Mouse (Mus musculus): ENCODE measurements at regions not wholly inside any gene's neighbourhood (a gene's known extent, or its start where the extent isn't known, plus 50 kb on each side); places are given as distances from the start of the nearest gene placed in this dataset.

DNA sequence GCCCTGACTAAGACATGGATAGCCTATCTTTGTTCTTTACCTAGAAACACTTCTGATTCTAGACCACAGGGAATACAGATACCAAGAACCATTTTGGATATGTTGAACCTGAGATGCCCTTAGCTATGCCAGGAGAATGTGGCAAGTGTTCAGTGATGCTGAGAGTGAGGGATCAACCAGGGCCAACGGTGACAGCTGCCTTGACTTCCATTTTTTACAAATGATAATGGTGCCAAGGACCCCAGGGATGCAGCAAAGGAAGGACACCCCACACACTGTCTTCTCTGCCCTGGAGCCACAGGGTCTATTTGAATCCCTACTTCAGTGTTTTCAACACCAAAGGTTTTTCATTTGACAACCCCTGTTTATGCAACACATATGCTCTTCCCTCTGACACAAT is 174.4 kb downstream of the Gsdmc2 start:
- no peak for DNase-seq (ENCODE audit: low spot score in 2 of 2)

DNA sequence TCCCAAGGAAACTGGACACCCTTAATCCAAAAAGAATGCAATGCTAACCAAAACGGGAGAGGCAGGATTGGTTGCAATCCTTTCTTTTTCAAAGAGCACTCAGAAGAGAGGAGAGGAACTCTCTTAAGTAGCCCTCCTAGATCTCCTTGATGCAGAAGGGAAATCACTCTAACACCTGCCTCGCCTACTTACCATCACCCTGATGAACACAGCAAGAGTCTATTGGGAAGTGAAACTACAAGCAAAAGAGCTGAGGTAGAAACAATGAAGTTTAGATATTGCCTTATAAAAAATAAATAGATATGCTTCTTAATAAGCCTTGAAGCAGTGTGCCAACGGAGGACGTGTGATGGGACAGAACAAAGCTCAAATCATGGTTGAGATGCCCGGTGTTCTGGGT is 177.4 kb downstream of the Gsdmc2 start:
- DNase-seq (ENCODE audit: low spot score in 2 of 2): no peak

DNA sequence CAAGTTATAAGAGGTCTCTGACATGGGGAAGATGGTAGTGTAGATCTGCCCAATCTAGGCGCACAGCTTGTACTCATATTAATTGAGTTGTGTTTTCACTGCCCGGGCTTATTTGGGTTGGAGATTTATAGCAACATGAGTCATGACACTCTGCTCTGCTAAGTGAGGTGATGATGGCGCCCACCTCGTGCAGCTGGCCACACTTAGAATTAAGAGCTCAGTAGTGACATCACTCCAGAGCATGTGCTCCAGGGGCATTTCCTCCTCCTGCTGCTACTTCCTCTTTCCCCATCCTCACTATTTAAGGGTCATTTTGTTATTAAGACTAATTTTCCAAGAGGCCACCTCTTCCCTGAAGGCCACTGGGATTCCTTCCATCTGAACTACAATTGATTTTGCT is 179.5 kb downstream of the Gsdmc2 start:
- DNase-seq (ENCODE audit: low spot score in 2 of 2): no peak

DNA sequence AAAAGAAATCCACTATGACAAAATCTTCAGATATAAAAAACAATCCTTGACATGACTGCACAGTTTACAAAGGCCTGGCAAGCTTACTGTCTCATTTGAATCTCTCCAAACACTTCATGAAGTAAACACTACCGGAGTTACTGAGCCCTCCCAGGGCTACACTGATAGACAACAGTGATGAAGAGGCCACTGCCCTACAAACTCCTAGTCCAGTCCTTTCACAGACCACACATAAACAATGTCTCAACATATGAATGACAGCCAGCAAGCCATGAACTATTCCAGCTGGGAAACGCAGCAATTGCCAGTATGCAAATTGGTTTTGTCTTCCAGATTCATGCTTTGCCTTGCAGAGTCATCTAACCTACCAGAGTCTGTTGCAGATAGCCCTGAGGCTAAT is 180.1 kb downstream of the Gsdmc2 start:
- no peak for DNase-seq (ENCODE audit: low spot score in 2 of 2)

DNA sequence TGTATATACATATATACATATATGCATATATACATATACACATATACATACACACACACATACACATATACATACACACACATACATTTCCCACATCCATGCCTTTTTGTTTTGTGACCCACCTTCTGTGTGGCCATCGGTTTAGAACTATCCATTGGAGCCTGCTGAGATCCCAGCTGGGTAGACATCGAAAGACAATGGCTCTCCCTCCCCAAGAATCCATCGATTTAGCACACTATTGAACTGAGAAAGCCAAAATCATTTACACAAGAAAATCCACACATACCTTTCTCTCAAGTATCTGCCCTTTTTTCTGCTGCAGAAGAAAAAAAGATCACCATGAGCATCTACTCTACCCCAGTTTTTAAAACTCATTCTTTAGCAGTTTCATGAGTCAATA is 182.8 kb downstream of the Gsdmc2 start:
- no peak for DNase-seq (ENCODE audit: low spot score in 2 of 2)

DNA sequence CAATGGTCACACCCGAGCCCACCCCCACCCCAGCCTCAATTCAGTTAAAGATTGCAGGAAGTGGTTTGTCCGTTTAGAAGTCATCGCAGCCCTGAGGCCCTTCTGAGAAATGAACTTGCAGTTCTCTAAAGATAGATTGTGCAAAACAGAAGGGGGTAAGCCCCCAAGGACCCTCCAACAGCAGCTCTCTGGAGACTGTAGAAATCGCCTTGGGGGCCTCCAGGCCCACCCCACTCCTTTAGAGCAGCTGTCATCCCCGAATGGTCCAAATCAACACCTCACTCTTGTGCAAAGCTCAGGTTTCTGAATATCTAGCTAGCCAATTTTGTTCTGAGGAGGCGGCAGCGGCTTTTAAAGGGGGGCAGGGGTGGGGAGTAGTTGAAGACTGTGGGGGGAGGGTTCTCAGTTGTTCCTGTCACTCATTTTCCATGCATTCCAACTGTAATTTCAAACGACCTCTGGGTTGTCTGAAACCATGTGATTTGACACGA is 186.9 kb downstream of the Gsdmc2 start:
- no peak for DNase-seq (ENCODE audit: low spot score in 2 of 2)

DNA sequence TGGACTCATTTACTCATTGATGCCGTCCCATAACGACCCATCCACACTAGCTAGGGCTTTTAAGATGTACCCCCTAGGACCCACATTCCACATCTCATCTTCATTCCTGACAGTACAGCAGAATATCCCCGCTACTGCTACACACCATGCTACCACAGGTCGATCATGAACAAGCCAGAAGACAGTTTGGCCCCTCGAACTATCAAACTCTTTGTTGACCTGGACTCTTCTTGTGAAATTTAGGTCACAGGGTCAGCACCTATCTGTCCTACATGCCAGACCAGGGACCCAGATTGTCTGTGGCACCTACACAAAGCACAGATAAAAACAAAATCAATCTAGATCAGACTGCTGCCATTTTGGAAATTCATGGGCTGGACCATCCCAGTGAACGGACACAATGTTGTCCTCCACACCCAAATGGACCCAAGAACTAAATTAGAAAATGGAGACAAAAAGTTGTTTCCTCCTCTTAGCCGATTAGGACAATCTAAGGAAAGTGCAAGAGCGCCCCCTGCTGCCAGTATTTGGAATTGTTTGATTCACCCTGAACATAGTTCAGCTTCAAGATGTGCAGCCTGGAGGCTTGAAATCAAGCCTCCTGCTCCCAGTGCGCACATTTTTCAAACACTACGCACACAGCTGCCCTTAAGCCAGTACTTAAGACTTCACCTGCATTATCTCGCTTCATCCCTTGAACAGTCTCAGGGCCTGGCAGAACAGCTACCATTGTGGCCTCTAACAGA is 192.6 kb downstream of the Gsdmc2 start:
- peak; percentile 73 to 85 for DNase-seq (ENCODE audit: low spot score in 2 of 2)

DNA sequence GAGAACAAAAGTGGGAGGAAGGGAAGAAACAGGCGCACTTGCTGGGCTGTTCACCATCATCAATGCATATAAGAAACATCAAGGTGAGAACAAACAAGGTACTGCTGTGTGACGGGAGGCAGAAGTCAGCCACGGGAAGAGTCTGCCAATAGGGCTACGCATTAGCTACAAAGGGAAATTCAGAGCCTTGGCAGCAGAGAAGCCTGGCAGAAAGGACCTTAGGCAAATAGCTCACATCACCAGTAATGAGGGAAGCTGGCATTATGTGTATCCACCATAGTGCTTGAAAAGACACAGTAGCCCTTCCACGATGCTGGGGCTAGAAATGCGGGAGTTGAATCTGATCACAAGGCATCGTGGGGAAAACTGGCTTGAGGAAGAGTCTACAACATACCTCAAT is 193.9 kb downstream of the Gsdmc2 start:
- no peak for DNase-seq (ENCODE audit: low spot score in 2 of 2)

DNA sequence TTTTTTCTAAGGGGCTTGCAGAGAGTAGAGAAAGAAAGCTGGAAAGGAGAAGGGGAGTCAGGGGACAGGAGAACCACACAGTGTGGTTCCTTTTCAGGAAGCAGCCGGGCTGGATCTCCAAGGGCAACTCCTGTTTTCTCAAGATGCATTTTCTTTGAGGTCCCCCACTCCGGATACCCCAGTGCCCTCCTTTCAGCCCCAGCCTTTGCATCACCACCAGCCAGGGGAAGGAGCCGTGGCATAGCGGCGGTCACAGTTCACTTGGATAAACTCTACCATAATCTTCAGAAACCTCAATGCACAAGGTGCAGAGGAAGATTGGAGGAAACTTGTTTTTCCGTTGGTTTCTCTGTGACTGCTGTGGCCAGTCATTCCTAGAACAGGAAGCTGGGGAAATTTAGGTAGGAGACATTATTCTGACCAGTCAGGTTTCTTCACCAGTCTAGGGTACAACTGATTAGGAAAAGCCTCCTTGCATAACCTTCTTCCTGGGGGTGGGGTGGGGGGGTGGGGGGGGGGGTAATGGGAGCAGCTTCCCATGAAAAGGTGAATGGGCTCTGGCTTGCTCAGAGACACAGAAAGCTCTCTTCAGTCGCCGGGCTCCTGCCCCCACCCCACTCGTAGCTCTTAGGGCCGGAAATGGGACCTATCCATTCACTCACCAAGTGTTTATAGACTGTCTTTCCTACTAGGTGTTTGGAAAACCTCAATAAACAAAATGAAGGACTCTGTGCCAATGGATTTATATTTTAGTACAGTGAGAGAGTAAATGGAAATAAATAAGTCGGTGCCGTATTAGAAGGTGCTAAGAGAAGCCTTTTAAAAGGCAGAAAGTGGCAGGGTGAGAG is 196.6 kb downstream of the Gsdmc2 start:
- DNase-seq (ENCODE audit: low spot score in 2 of 2): no peak

DNA sequence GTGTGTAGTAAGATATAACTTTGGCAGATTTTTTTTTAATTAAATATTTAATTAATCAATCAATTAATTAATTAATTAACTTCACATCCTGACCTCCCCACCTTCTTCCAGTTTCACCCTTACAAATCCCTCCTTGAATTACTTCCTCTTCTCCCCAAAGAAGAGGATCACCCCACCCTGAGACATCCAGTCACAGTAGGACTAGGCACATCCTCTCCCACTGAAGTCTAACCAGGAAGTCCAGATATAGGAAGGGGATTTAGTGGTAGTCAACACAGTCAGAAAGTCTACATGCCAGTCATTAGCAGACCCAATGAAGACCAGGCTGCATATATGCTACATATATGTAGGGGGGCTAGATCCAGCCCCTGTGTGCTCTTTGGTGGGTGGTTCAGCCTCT is 220.2 kb downstream of the Gsdmc2 start:
- DNase-seq (ENCODE audit: low spot score in 2 of 2): no peak

DNA sequence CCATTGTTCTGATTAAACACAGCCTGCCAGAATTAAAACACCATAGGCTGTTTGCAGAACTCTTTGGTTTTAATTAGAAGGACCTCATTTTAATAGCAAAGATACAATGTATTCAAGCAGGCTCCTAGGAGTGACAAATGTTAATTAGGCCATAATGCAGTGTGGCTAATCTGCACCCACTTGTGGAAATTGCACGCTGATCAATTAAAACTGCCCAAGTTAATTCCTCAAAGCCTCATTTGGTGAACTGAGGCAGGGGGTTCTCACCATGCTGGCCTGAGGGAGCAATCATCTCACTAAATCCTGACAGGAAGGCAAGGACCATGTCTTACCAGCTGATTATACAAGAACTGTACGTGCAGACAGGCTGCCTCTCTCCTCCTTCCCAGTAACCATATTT is 220.7 kb downstream of the Gsdmc2 start:
- DNase-seq (ENCODE audit: low spot score in 2 of 2): no peak

DNA sequence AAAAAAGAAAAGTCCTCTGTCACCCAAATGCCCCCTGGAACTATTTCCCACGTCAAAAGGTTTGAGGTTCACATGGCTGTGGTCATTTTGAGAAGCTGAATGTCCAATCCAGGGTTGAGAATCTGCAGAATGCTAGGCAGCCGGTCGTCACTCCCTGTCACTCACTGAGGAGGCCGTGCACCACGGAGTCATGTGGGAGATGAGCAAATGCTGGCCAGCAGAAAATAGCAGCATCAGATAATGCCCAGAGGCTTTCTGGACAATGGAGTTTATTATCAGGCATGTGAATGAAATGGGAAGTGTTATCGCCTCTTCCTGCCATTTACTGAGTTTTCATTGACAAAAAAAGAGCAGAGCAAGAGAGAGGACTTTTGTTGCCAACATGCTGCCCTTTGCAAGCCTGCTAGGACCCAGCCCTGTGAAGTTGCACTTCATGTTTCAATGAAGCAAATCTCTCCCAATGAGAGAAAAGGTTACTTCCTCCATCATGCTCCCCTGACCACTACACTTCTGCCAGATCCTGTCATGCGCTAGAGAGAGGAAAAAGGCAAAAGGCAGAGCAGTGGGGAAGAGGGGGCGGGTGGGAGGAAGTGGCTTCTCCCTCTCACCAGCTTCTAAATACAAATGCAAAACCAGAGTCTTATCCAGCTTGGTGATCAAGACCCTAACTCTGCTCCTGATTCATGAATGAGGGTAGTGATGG is 228.3 kb downstream of the Gsdmc2 start:
- no peak for DNase-seq (ENCODE audit: low spot score in 2 of 2)

DNA sequence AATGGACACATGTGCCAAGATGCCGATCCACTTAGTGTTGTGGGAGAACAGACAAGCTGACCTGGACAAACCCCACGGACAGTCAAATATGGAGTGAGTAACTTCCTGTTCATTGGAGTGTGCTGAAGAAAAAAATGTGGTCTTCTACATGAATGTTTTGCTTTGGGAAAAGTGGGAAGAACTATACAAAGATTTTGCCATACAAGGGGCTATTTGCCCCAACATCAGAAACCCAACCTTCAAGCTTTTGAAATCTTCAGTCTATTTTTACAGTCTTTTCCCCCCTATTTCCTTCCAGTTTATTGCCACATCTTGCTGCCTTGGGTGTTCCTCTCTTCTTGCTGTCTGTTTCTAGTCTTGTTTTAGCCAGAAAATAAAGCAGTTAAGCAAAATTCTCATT is 230.8 kb downstream of the Gsdmc2 start:
- no peak for DNase-seq (ENCODE audit: low spot score in 2 of 2)

DNA sequence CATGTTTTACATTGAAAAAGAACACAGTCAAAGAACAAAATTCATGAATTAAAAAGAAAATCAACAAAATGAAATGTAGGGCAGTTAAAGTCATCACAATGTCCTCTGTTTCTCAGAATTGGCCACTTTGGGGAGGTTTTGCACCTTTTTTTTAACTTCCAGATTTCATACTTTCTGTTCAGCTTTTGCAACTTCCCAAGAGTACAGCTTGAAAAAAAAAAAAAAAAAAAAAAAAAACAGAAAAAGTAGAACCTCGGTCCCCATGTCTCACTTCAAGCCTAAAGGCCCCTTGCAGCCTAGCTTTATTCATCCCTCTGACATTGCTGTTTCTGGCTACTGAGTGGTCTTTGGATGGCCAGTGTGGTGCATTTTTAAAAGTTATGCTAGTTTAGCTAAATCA is 231.9 kb downstream of the Gsdmc2 start:
- DNase-seq (ENCODE audit: low spot score in 2 of 2): no peak

DNA sequence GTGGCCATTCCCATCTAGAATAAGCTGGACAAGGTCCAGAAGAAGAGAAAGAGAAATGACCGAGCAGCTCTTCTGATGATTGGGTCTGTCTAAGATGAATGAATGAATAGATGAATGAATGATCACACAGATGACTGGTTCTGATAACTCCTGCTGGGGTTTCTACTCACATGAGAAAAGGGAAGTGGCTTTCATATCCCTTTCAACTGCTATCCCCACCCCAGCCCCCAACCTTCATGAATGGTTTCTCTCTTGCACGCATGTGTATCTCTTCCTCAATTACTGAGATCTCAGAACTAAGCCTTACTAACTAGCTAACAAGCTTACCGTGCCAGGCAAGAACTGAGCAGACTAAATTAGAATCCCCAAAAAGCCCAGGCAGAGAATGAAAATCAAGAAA is 233.8 kb downstream of the Gsdmc2 start:
- peak; percentile 14 to 24 for DNase-seq (ENCODE audit: low spot score in 2 of 2)

DNA sequence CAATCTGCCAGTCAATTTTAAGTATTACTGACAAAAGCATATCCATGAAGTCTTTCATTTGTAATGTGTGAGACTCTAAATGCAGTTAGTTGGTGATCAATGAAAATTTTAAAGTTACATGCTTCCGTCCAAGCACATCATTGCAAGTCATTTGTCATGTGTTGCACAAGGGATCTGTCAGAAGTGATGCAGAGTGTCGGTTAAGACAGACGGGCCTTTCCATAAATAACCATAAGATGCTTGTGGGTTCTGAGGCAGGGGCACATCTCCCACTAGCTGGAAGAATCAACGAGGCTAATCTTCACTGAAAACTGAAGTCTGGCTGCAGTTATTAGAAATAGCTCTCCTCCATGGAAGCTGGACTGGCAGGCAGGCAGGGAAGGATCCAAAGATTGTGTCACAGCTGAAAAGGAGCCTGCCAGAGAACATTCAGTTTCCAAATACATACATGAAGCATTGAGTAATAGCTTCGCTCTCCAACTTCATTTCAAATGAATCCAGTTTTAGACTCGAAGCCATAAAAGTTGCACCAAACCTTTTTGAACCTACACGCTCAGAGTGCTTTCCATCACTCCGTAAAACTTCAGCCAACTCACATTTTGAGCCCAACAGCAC is 241.8 kb downstream of the Gsdmc2 start:
- DNase-seq (ENCODE audit: low spot score in 2 of 2): no peak

DNA sequence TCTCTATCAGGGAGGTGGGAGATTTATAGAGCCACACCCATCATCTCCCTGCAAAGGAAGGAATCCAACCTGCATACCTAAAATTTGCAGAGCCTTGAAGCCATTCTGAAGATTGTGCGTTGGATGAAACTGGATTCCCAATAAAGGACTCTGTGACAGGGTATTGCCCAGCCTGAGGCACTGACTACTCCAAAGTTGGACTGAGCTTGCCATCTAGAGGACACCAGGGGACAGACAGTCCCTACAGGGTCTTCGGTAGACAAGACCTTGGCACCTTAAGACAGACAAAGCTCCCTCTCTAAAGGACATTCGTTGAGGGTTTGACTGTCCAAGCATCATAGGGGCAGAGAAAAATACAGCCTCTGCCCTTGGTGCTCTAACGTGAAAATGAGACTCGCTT is 243.4 kb downstream of the Gsdmc2 start:
- DNase-seq (ENCODE audit: low spot score in 2 of 2): peak; percentile 45 to 56

DNA sequence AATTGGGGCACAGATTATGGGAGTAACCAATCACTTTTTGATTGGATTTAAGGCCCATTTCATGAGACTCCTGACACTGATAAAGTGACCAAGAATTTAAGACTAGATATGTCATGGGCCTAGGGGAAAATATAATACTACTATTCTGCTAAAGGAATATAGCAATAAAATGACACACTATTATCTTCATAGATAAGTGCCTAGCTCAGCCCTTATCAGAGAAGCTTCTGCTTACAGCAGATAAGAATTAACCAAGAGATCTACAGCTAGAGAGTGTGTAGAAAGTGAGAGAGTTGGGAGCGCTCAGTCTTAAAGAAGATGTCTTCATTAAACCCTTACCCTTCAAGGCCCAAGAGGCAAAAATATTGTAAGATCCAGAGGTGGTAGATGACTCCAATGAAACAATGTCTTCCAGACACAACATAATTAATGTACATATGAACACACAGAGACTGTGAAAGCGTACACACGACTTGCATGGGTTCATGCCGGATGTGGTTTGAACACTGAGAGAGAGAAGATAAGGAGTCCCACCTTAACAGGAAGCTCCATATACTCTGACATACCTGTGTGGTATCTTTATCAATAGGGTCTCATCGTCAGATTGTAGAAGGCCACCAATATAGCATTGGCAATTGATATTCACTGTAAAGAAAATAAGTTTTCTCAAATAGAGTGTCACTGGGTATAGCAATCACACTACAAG is 252.1 kb downstream of the Gsdmc2 start:
- no peak for DNase-seq (ENCODE audit: low spot score in 2 of 2)

DNA sequence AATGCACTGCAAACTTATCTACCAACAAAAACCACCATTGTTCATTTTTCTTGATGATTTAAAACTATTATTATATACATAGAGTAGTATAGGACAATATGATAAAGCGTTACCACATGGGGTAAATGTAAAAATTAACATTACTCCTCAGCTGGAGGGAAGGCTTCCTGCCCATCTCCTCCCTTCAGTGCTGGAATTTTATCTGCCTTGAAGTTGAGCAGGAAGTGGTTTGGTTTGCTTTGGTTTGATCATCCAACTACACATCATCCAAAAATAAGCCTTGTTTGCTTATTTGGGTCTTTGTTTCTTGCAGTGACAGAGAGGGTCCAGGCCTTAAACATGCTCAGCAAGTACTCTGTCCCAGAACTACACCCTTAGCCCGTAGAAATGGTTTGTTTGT is 285.7 kb downstream of the Gsdmc2 start:
- DNase-seq (ENCODE audit: low spot score in 2 of 2): no peak

DNA sequence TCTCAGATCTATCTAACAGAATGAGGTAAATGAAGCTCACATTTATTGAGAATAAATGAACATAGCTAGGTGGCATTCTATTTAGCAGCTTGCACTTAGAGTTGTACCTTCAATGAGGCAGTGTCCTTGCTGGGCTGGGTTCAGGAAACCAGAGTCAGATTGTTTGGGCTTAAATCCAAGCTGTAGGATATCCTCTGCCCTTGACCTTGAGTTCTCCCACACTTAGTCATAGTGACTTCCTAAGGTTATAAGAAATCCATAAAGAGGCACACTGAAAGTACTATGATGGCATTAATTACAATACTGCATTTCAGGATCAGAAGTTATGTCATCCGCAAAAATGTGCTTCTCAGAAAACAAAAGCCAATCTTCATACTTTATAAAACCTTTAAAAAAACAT is 286.3 kb downstream of the Gsdmc2 start:
- no peak for DNase-seq (ENCODE audit: low spot score in 2 of 2)

DNA sequence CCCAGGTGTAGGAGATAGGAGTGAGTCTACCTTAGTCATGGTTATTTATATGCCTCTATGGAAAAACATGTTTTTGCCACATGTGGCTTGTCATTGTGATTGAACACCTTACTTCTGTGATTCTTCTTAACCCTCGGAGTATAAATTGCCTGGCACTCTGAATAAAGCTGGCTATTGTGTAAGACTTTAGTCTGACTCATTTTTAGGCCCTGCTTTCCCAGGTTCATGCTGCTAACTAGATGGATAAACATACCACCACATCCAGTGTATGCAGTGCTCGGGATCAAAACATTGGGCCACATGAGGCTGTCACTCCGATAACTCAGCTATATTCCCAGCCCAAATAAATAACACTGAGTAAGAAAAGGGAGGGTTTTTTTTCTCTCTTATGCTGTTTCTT is 287.2 kb downstream of the Gsdmc2 start:
- DNase-seq (ENCODE audit: low spot score in 2 of 2): no peak
